Mouse (Mus musculus) forebrain, embryonic 11.5 days (tissue): Measurements from ENCODE around the gene Ddit4. TPM values are rescaled to one million over a fixed set of nuclear protein-coding genes. Genes with fewer than 3 reads are reported as not detected.

ENCODE experiments used
- ATAC-seq: fragments of 200-750 bp; cut with Nextera tagmentation; replicated peaks from 2 replicates; pipeline ENCODE4 v1.8.0; 2017; ENCODE audit warnings: moderate TSS enrichment; ENCODE audit not compliant: low FRiP score
- DNase-seq: peaks from one replicate; pipeline ENCODE4 v3.0.0-alpha.2; 2017; ENCODE audit warnings: low spot score
- H3K27ac ChIP-seq: fragments of 300-500 bp; sonication (generic); 2 replicates; pipeline ENCODE4 v1.5.1; 2014; ENCODE audit warnings: low read depth, low read length
- H3K27me3 ChIP-seq: fragments of 300-500 bp; sonication (generic); 2 replicates; pipeline ENCODE4 v1.6.1; 2014; ENCODE audit warnings: mild to moderate bottlenecking, low read length, mixed read lengths; ENCODE audit not compliant: control insufficient read depth, insufficient read depth
- H3K36me3 ChIP-seq: fragments of 300-500 bp; sonication (generic); 2 replicates; pipeline ENCODE4 v1.6.1; 2014; ENCODE audit warnings: mild to moderate bottlenecking, low read length, moderate library complexity, mixed read lengths; ENCODE audit not compliant: control insufficient read depth, insufficient read depth
- H3K4me1 ChIP-seq: fragments of 300-500 bp; sonication (generic); replicated peaks from 2 replicates; pipeline ENCODE4 v1.6.1; 2014; ENCODE audit warnings: low read length, mixed read lengths; ENCODE audit not compliant: control insufficient read depth, insufficient read depth
- H3K4me2 ChIP-seq: fragments of 300-500 bp; sonication (generic); 2 replicates; pipeline ENCODE4 v1.6.1; 2014; ENCODE audit warnings: low read depth, mild to moderate bottlenecking, low read length, moderate library complexity, mixed read lengths; ENCODE audit not compliant: severe bottlenecking
- H3K4me3 ChIP-seq: fragments of 300-500 bp; sonication (generic); 2 replicates; pipeline ENCODE4 v1.5.1; 2014; ENCODE audit warnings: low read depth, low read length
- H3K9ac ChIP-seq: fragments of 300-500 bp; sonication (generic); 2 replicates; pipeline ENCODE4 v1.6.1; 2014; ENCODE audit warnings: low read length
- H3K9me3 ChIP-seq: fragments of 300-500 bp; sonication (generic); 2 replicates; pipeline ENCODE4 v1.6.1; 2016; ENCODE audit warnings: low read length, mixed read lengths; ENCODE audit not compliant: control insufficient read depth
- WGBS: fragments of 180-500 bp; shearing (Covaris S2); extraction: QIAGEN DNeasy Blood & Tissue Kit; methylation state at CpG from one replicate; pipeline ENCODE4 v1.1.7; 2014; 5-methylcytosine and 5-hydroxymethylcytosine counted together
- polyA plus RNA-seq: library from polyadenylated mRNA; unstranded; fragments of >200 nt; fragmentation: Nextera tagmentation; extraction: Ambion mirVana; gene quantifications from 2 replicates; pipeline ENCODE4 v1.2.1, GENCODE M21; 2014

The Ddit4 gene
- polyA plus RNA-seq, 1 experiment from 2014 or later: 7.4 TPM

DNA sequence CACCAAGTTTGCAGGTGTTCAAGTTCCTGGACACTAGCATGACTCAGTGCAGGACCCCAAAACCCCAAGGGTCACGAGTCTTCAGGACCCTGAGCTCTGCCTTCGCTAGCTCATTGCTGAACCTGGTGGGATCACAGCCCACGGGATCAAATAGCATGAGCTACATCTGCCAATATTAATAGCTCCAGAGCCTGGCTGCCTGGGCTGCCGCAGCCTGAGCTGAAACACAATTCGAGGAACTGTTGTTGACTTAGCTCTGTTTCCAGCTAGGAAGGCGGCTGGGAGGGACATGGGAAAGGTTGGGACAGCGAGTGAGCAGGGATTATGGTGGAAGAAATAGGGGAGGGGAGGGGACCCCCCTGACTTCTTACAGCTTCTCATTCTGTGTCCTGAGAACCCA is 48.5 kb downstream of the Ddit4 start:
- 63% methylated on average over 7 of the region's 7 CpGs for WGBS
- Histone ChIP-seq H3K4me3 (no peak overlapping the region), H3K4me2 (no peak overlapping the region), H3K27ac (no peak overlapping the region), H3K9me3 (no peaks in the 10 kb centered on the region), H3K4me1 (peaks cover 31% of the 10 kb centered on the region), H3K27me3 (no peaks in the 10 kb centered on the region), H3K9ac (no peak overlapping the region), H3K36me3 (no peaks in the 10 kb centered on the region)
- ATAC-seq: no peak
- DNase-seq: no peak

DNA sequence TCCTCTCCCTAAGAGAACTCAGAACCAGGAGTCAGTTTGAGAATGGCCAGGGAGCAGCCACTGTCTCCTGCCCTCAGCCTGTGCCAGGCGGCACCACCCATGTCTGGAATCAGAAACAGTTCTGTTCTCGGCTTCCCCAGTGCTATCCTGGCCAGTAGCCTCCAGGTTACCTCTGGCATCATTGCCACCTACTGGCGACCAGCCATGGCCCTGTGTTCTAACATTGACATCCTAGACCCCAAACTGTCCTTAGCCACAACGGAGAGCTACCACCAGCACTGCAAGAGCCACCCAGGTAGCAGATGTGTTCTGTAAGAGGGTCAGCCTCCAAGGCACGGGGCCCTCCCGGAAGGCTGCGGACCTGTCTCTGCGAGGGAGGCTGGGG is 49.0 kb downstream of the Ddit4 start:
- H3K4me2 ChIP-seq: no peak overlapping the region
- no peak overlapping the region for H3K9ac ChIP-seq
- no peak for ATAC-seq
- no peak overlapping the region for H3K4me3 ChIP-seq
- H3K9me3 ChIP-seq: no peaks in the 10 kb centered on the region
- H3K36me3 ChIP-seq: no peaks in the 10 kb centered on the region
- H3K27ac ChIP-seq: no peak overlapping the region
- DNase-seq: no peak
- no peaks in the 10 kb centered on the region for H3K27me3 ChIP-seq
- WGBS: 69% methylated on average over 8 of the region's 8 CpGs
- H3K4me1 ChIP-seq: peaks cover 30% of the 10 kb centered on the region

DNA sequence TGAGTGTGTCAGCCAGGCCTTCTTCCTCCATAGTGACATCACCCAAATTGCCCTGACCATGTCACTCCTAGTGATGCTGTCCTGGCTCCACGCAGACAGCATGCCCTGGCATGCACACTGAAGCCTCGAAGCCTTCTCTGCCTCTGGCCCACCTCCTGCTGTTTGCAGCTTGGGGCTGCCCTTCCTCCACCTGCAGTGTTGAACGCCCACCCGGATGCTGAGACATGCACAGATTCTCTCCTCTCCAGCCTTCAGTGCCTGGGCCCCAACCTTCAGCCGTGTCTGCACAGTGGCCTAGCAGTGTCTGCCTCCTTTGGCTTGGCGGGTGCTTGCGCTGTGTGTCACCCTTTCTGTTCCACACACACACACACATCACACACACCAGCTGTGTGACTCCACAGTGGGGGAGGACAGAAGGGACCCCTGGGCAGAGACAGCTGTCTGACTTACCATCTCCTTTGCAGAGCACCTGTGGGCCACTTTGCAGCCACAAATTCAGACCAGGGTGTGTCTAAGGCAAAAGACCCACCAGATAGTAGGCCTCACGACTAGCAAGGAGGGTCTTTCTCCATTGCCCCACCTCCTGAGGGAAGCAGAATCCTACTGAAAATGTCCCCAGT is 49.5 kb downstream of the Ddit4 start:
- no peaks in the 10 kb centered on the region for H3K36me3 ChIP-seq
- no peak for ATAC-seq
- no peak overlapping the region for H3K27ac ChIP-seq
- no peaks in the 10 kb centered on the region for H3K27me3 ChIP-seq
- H3K9ac ChIP-seq: no peak overlapping the region
- 81% methylated on average over 8 of the region's 8 CpGs for WGBS
- H3K4me2 ChIP-seq: no peak overlapping the region
- no peaks in the 10 kb centered on the region for H3K9me3 ChIP-seq
- no peak for DNase-seq
- H3K4me1 ChIP-seq: peaks cover 33% of the 10 kb centered on the region
- no peak overlapping the region for H3K4me3 ChIP-seq

DNA sequence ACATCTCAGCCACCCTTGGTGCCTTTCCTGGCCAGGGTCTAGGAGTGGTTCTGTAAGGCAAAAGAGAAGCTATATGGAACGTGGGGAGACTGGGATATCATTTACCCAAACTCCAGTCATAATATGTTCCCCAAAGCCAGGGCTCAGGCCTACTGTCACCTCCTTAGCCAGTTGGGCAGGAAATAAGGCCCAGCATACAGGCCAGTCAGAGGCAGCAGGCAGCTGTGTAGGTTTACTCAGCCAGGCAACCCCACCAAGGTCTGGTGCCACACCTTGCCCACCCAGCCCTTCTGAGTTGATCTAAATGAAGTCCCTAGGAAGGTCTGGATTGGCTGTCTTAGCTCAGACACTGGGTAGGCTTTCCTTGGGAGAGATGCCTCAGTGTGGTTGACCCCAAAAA is 50.2 kb downstream of the Ddit4 start:
- Histone ChIP-seq H3K36me3 (no peaks in the 10 kb centered on the region), H3K4me3 (no peak overlapping the region), H3K4me2 (no peak overlapping the region), H3K9me3 (no peaks in the 10 kb centered on the region), H3K4me1 (peaks cover 39% of the 10 kb centered on the region), H3K9ac (no peak overlapping the region; the same call in 1 of the 2 replicates), H3K27ac (no peak overlapping the region; the same call in 1 of the 2 replicates), H3K27me3 (no peaks in the 10 kb centered on the region)
- DNase-seq (no peak), ATAC-seq (no peak)
- 91% methylated on average over 1 of the region's 1 CpGs for WGBS

DNA sequence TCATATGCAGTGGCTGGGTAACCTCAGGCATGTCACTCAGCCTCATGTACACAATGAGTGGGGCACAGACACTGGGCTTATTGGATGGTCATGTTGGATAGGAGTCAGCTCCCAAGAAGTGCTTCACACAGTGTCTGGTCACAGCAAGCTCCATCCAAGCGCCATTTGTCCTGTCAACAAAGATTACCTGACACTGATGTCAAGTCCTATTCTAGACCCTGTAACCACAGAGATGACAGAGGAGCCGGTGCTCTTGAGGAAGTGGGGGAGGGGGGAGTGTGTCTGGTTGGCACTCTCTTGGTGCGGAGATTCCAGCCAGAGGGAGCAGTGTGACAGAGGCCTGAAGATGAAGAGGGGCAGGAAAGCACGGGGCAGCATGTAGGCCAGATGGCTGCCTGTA is 50.7 kb downstream of the Ddit4 start:
- Histone ChIP-seq H3K27me3 (no peaks in the 10 kb centered on the region), H3K4me3 (no peak overlapping the region), H3K9me3 (no peaks in the 10 kb centered on the region), H3K4me1 (peaks cover 42% of the 10 kb centered on the region), H3K4me2 (no peak overlapping the region), H3K9ac (no peak overlapping the region), H3K36me3 (no peaks in the 10 kb centered on the region), H3K27ac (peak overlapping the region; percentile 98)
- ATAC-seq: no peak
- 66% methylated on average over 4 of the region's 4 CpGs for WGBS
- no peak for DNase-seq

DNA sequence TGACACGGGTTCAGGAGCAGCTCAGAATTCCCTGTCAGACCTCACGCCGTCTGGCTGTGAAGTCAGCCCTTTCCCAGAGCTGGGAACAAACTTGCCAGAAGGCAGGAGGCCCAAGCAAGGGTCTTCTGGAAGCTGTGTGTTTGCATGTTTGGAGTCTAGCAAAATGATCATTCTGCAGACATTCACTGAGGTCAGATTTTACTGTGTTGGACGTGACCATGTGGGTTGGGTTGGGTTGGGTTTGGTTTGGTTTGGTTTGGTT is 51.5 kb downstream of the Ddit4 start:
- Histone ChIP-seq H3K4me3 (no peak overlapping the region), H3K9ac (peak overlapping the region; percentile 47), H3K9me3 (no peaks in the 10 kb centered on the region), H3K27ac (peak overlapping the region; percentile 98), H3K36me3 (no peaks in the 10 kb centered on the region), H3K27me3 (no peaks in the 10 kb centered on the region), H3K4me2 (peak overlapping the region; percentile 38), H3K4me1 (peaks cover 42% of the 10 kb centered on the region)
- no peak for DNase-seq
- ATAC-seq: no peak
- 43% methylated on average over 4 of the region's 4 CpGs for WGBS

Other genes starting within 250 kb of the Ddit4 start
- 65.0 and 69.3 TPM in 2 replicates for gene Micu1, start 249.4 kb downstream of the Ddit4 start, polyA plus RNA-seq
- 25.3 and 26.5 TPM in 2 replicates for gene Dnajb12, start 72.3 kb downstream of the Ddit4 start, polyA plus RNA-seq
- gene Ascc1, start 51.0 kb upstream of the Ddit4 start, polyA plus RNA-seq: 35.8 and 38.4 TPM in 2 replicates
- 94.6 and 99.4 TPM in 2 replicates for gene Anapc16, start 51.3 kb upstream of the Ddit4 start, polyA plus RNA-seq
- gene Spock2, start 154.4 kb upstream of the Ddit4 start, polyA plus RNA-seq: 5.5 and 5.7 TPM in 2 replicates